Mouse (Mus musculus) forebrain, embryonic 14.5 days (tissue): ENCODE data around the gene Erg28. TPM values are rescaled to one million over a fixed set of nuclear protein-coding genes. Genes with fewer than 3 reads are reported as not detected.

Experiments used
- ATAC-seq: fragments of 200-750 bp; cut with Nextera tagmentation; 2 replicates; pipeline ENCODE4 v1.8.0; 2017; ENCODE audit warnings: mild to moderate bottlenecking, moderate library complexity
- DNase-seq: peaks from one replicate; pipeline ENCODE4 v3.0.0-alpha.2; 2015; ENCODE audit warnings: low spot score
- H3K27ac ChIP-seq: fragments of 300-500 bp; sonication (generic); 2 replicates; pipeline ENCODE4 v1.5.1; 2014; ENCODE audit warnings: low read depth, mild to moderate bottlenecking, control low read depth, low read length, moderate library complexity
- H3K27me3 ChIP-seq: fragments of 300-500 bp; sonication (generic); replicated peaks from 2 replicates; pipeline ENCODE4 v1.6.1; 2014; ENCODE audit warnings: low read length, control low read depth, mixed read lengths; ENCODE audit not compliant: control insufficient read depth, insufficient read depth
- H3K36me3 ChIP-seq: fragments of 300-500 bp; sonication (generic); 2 replicates; pipeline ENCODE4 v1.6.1; 2014; ENCODE audit warnings: low read length, control low read depth; ENCODE audit not compliant: control insufficient read depth, insufficient read depth
- H3K4me1 ChIP-seq: fragments of 300-500 bp; sonication (generic); 2 replicates; pipeline ENCODE4 v1.6.1; 2014; ENCODE audit warnings: antibody characterized with exemption, low read length, control low read depth; ENCODE audit not compliant: control insufficient read depth, insufficient read depth
- H3K4me2 ChIP-seq: fragments of 300-500 bp; sonication (generic); 2 replicates; pipeline ENCODE4 v1.6.1; 2014; ENCODE audit warnings: mild to moderate bottlenecking, control low read depth, low read length
- H3K4me3 ChIP-seq: fragments of 300-500 bp; sonication (generic); 2 replicates; pipeline ENCODE4 v1.5.1; 2014; ENCODE audit warnings: low read depth, low read length, control low read depth
- H3K9ac ChIP-seq: fragments of 300-500 bp; sonication (generic); 2 replicates; pipeline ENCODE4 v1.6.1; 2014; ENCODE audit warnings: mild to moderate bottlenecking, low read length, control low read depth, moderate library complexity
- H3K9me3 ChIP-seq: fragments of 300-500 bp; sonication (generic); replicated peaks from 2 replicates; pipeline ENCODE4 v1.6.1; 2016; ENCODE audit warnings: low read length, control low read depth, mixed read lengths; ENCODE audit not compliant: control insufficient read depth
- WGBS: fragments of 180-500 bp; shearing (Covaris S2); extraction: QIAGEN DNeasy Blood & Tissue Kit; methylation state at CpG from one replicate; pipeline ENCODE4 v1.1.7; 2014; 5-methylcytosine and 5-hydroxymethylcytosine counted together
- polyA plus RNA-seq: library from polyadenylated mRNA; unstranded; fragments of >200 nt; fragmentation: Nextera tagmentation; extraction: Ambion mirVana; gene quantifications from 2 replicates; pipeline ENCODE4 v1.2.1, GENCODE M21; 2014

Erg28 gene
- polyA plus RNA-seq, 1 experiment from 2014 or later: 105 TPM

GRCm38 (mm10) chr12:85829866-85830265, 5.5 kb upstream of the Erg28 start:
- no peak overlapping the region for H3K4me3 ChIP-seq
- H3K4me1 ChIP-seq: peaks cover 7% of the 10 kb centered on the region; the same call in 1 of the 2 replicates
- DNase-seq (no peak), ATAC-seq (no peak)
- no peaks in the 10 kb centered on the region for H3K27me3 ChIP-seq
- H3K36me3 ChIP-seq: peaks cover 35% of the 10 kb centered on the region
- no peaks in the 10 kb centered on the region for H3K9me3 ChIP-seq
- no peak overlapping the region for H3K27ac ChIP-seq
- H3K9ac ChIP-seq: no peak overlapping the region
- WGBS: 91% methylated on average over 3 of the region's 3 CpGs
- no peak overlapping the region for H3K4me2 ChIP-seq

GRCm38 (mm10) chr12:85828856-85829255, 4.5 kb upstream of the Erg28 start:
- no peak for ATAC-seq
- no peaks in the 10 kb centered on the region for H3K27me3 ChIP-seq

GRCm38 (mm10) chr12:85825822-85826221, 1.5 kb upstream of the Erg28 start:
- Histone ChIP-seq H3K27me3 (no peaks in the 10 kb centered on the region), H3K4me3 (no peak overlapping the region), H3K4me1 (peaks cover 14% of the 10 kb centered on the region; the same call in 1 of the 2 replicates), H3K9ac (no peak overlapping the region), H3K36me3 (peaks cover 27% of the 10 kb centered on the region), H3K27ac (no peak overlapping the region), H3K9me3 (no peaks in the 10 kb centered on the region), H3K4me2 (peak overlapping the region; percentile 87)
- no peak for ATAC-seq
- DNase-seq: no peak
- 75% methylated on average over 2 of the region's 2 CpGs for WGBS

More at GRCm38 (mm10) chr12:85828856-85829255, 4.5 kb upstream of the Erg28 start:
- peaks cover 9% of the 10 kb centered on the region; the same call in 1 of the 2 replicates for H3K4me1 ChIP-seq
- no peak for DNase-seq
- H3K4me3 ChIP-seq: no peak overlapping the region
- no peak overlapping the region for H3K4me2 ChIP-seq
- no peak overlapping the region for H3K9ac ChIP-seq
- WGBS: 91% methylated on average over 3 of the region's 3 CpGs
- peaks cover 31% of the 10 kb centered on the region for H3K36me3 ChIP-seq
- H3K27ac ChIP-seq: no peak overlapping the region
- H3K9me3 ChIP-seq: no peaks in the 10 kb centered on the region

- Histone ChIP-seq H3K9ac (peak overlapping the region; percentile 64), H3K27ac (peak overlapping the region; percentile 97; the same call in 1 of the 2 replicates), H3K36me3 (peaks cover 28% of the 10 kb centered on the region), H3K4me2 (peak overlapping the region; percentile 87), H3K9me3 (no peaks in the 10 kb centered on the region), H3K4me1 (peaks cover 14% of the 10 kb centered on the region; the same call in 1 of the 2 replicates), H3K4me3 (peak overlapping the region; percentile 54), H3K27me3 (no peaks in the 10 kb centered on the region)
- no peak for ATAC-seq
- DNase-seq: peak; percentile 32
- 6% methylated on average over 8 of the region's 8 CpGs for WGBS
These were observed 1.0 kb upstream of the Erg28 start for GRCm38 (mm10) chr12:85825361-85825760.

GRCm38 (mm10) chr12:85822051-85822450, 2.3 kb downstream of the Erg28 start:
- no peaks in the 10 kb centered on the region for H3K27me3 ChIP-seq
- H3K36me3 ChIP-seq: peaks cover 30% of the 10 kb centered on the region
- DNase-seq: no peak
- 77% methylated on average over 9 of the region's 9 CpGs for WGBS
- ATAC-seq: no peak
- H3K4me2 ChIP-seq: no peak overlapping the region
- H3K4me1 ChIP-seq: peaks cover 14% of the 10 kb centered on the region; the same call in 1 of the 2 replicates
- H3K4me3 ChIP-seq: no peak overlapping the region
- no peak overlapping the region for H3K27ac ChIP-seq
- no peaks in the 10 kb centered on the region for H3K9me3 ChIP-seq
- H3K9ac ChIP-seq: no peak overlapping the region

GRCm38 (mm10) chr12:85813599-85813998, 10.8 kb downstream of the Erg28 start:
- Histone ChIP-seq H3K9me3 (no peaks in the 10 kb centered on the region), H3K4me1 (no peaks in the 10 kb centered on the region), H3K27ac (no peak overlapping the region), H3K9ac (no peak overlapping the region), H3K36me3 (peaks cover 56% of the 10 kb centered on the region), H3K4me2 (no peak overlapping the region), H3K27me3 (no peaks in the 10 kb centered on the region), H3K4me3 (no peak overlapping the region)
- DNase-seq (no peak), ATAC-seq (no peak)
- WGBS: 90% methylated on average over 2 of the region's 2 CpGs

- H3K36me3 ChIP-seq: peaks cover 47% of the 10 kb centered on the region
These were observed 12.7 kb downstream of the Erg28 start for GRCm38 (mm10) chr12:85811676-85812075.

GRCm38 (mm10) chr12:85810959-85811358, 13.4 kb downstream of the Erg28 start:
- Histone ChIP-seq H3K9me3 (no peaks in the 10 kb centered on the region), H3K27me3 (no peaks in the 10 kb centered on the region), H3K4me1 (no peaks in the 10 kb centered on the region), H3K36me3 (peaks cover 40% of the 10 kb centered on the region), H3K4me3 (no peak overlapping the region), H3K9ac (no peak overlapping the region), H3K27ac (no peak overlapping the region), H3K4me2 (no peak overlapping the region)
- DNase-seq: no peak
- ATAC-seq: no peak

More at GRCm38 (mm10) chr12:85811676-85812075, 12.7 kb downstream of the Erg28 start:
- ATAC-seq (no peak), DNase-seq (no peak)
- Histone ChIP-seq H3K4me3 (no peak overlapping the region), H3K9ac (no peak overlapping the region), H3K27me3 (no peaks in the 10 kb centered on the region), H3K27ac (no peak overlapping the region), H3K4me1 (no peaks in the 10 kb centered on the region), H3K4me2 (no peak overlapping the region), H3K9me3 (no peaks in the 10 kb centered on the region)
- 99% methylated on average over 4 of the region's 4 CpGs for WGBS

GRCm38 (mm10) chr12:85809726-85810125, 14.6 kb downstream of the Erg28 start:
- no peaks in the 10 kb centered on the region for H3K4me1 ChIP-seq
- no peaks in the 10 kb centered on the region for H3K9me3 ChIP-seq
- no peak overlapping the region for H3K4me3 ChIP-seq
- no peaks in the 10 kb centered on the region for H3K27me3 ChIP-seq
- DNase-seq (no peak), ATAC-seq (no peak)
- peaks cover 29% of the 10 kb centered on the region for H3K36me3 ChIP-seq
- no peak overlapping the region for H3K27ac ChIP-seq
- H3K9ac ChIP-seq: no peak overlapping the region
- H3K4me2 ChIP-seq: no peak overlapping the region
- 86% methylated on average over 6 of the region's 6 CpGs for WGBS
